Mouse (Mus musculus) hindbrain, embryonic 10.5 days (tissue): Measurements from ENCODE around the gene Clmn. TPM values are rescaled to one million over a fixed set of nuclear protein-coding genes. Genes with fewer than 3 reads are reported as not detected.
"Not testable (repeated sequence)": the region's sequence is repeated elsewhere in the genome, so short reads cannot be mapped to it uniquely, and the experiment has no call there.

ENCODE experiments used
- DNase-seq: peaks from one replicate; pipeline ENCODE4 v3.0.0-alpha.2; 2017; ENCODE audit warnings: low spot score
- H3K27ac ChIP-seq: fragments of 300-500 bp; sonication (generic); 2 replicates; pipeline ENCODE4 v1.5.1; 2016; ENCODE audit warnings: mild to moderate bottlenecking, moderate library complexity
- H3K27me3 ChIP-seq: fragments of 300-500 bp; sonication (generic); 2 replicates; pipeline ENCODE4 v1.6.1; 2016; ENCODE audit warnings: mild to moderate bottlenecking; ENCODE audit not compliant: poor library complexity, insufficient read depth, severe bottlenecking
- H3K36me3 ChIP-seq: fragments of 300-500 bp; sonication (generic); 2 replicates; pipeline ENCODE4 v1.6.1; 2016; ENCODE audit warnings: mild to moderate bottlenecking, moderate library complexity
- H3K4me1 ChIP-seq: fragments of 300-500 bp; sonication (generic); replicated peaks from 2 replicates; pipeline ENCODE4 v1.6.1; 2016; ENCODE audit warnings: mild to moderate bottlenecking
- H3K4me3 ChIP-seq: fragments of 300-500 bp; sonication (generic); 2 replicates; pipeline ENCODE4 v1.5.1; 2016; ENCODE audit warnings: mild to moderate bottlenecking, moderate library complexity
- H3K9me3 ChIP-seq: fragments of 300-500 bp; sonication (generic); 2 replicates; pipeline ENCODE4 v1.6.1; 2016; ENCODE audit warnings: mild to moderate bottlenecking, moderate library complexity
- WGBS: fragments of 180-500 bp; shearing (Covaris S2); methylation state at CpG from one replicate; pipeline ENCODE4 v1.1.7; 2016; 5-methylcytosine and 5-hydroxymethylcytosine counted together
- polyA plus RNA-seq: library from polyadenylated mRNA; unstranded; fragments of >200 nt; fragmentation: Nextera tagmentation; extraction: Ambion mirVana; gene quantifications from 2 replicates; pipeline ENCODE4 v1.2.1, GENCODE M21; 2016

Clmn gene
- polyA plus RNA-seq, 1 experiment from 2014 or later: 2.7 TPM

- Histone ChIP-seq H3K27me3 (no peaks in the 10 kb centered on the region), H3K27ac (no peak overlapping the region; the same call in 1 of the 2 replicates), H3K4me3 (no peak overlapping the region), H3K4me1 (peaks cover 48% of the 10 kb centered on the region), H3K9me3 (no peaks in the 10 kb centered on the region), H3K36me3 (no peaks in the 10 kb centered on the region)
- WGBS: 54% methylated on average over 4 of the region's 4 CpGs
- DNase-seq: no peak
These were observed 30.1 kb downstream of the Clmn start for GRCm38 (mm10) chr12:104834772-104835171.

- Histone ChIP-seq H3K36me3 (no peaks in the 10 kb centered on the region), H3K9me3 (no peaks in the 10 kb centered on the region), H3K4me1 (peaks cover 45% of the 10 kb centered on the region), H3K27me3 (no peaks in the 10 kb centered on the region), H3K4me3 (no peak overlapping the region), H3K27ac (no peak overlapping the region)
- 71% methylated on average over 17 of the region's 17 CpGs for WGBS
- no peak for DNase-seq
These were observed 34.0 kb downstream of the Clmn start for GRCm38 (mm10) chr12:104830666-104831435.

- DNase-seq: no peak
- Histone ChIP-seq H3K36me3 (no peaks in the 10 kb centered on the region), H3K27ac (peak overlapping the region; percentile 1; the same call in 1 of the 2 replicates), H3K4me3 (no peak overlapping the region), H3K4me1 (peaks cover 39% of the 10 kb centered on the region), H3K9me3 (no peaks in the 10 kb centered on the region), H3K27me3 (no peaks in the 10 kb centered on the region)
- WGBS: 64% methylated on average over 7 of the region's 7 CpGs
These were observed 34.6 kb downstream of the Clmn start for GRCm38 (mm10) chr12:104830283-104830639.

GRCm38 (mm10) chr12:104829596-104830282 is 35.1 kb downstream of the Clmn start:
- peak; percentile 41 for DNase-seq
- WGBS: 39% methylated on average over 6 of the region's 6 CpGs
- peaks cover 34% of the 10 kb centered on the region for H3K4me1 ChIP-seq

GRCm38 (mm10) chr12:104828986-104829385 is 35.9 kb downstream of the Clmn start:
- not testable (repeated sequence) for H3K27ac ChIP-seq, DNase-seq, H3K36me3 ChIP-seq, H3K4me3 ChIP-seq, H3K9me3 ChIP-seq, H3K27me3 ChIP-seq
- WGBS: 95% methylated on average over 4 of the region's 4 CpGs
- H3K4me1 ChIP-seq: peaks cover 33% of the 10 kb centered on the region

More at GRCm38 (mm10) chr12:104829596-104830282, 35.1 kb downstream of the Clmn start:
- H3K27me3 ChIP-seq: no peaks in the 10 kb centered on the region
- no peaks in the 10 kb centered on the region for H3K9me3 ChIP-seq
- no peaks in the 10 kb centered on the region for H3K36me3 ChIP-seq
- H3K4me3 ChIP-seq: no peak overlapping the region
- H3K27ac ChIP-seq: peak overlapping the region; percentile 1; the same call in 1 of the 2 replicates

GRCm38 (mm10) chr12:104827721-104828120 is 37.2 kb downstream of the Clmn start:
- DNase-seq: no peak
- WGBS: 88% methylated on average over 6 of the region's 6 CpGs
- peaks cover 41% of the 10 kb centered on the region for H3K4me1 ChIP-seq
- H3K27me3 ChIP-seq: no peaks in the 10 kb centered on the region; the same call in 1 of the 2 replicates
- H3K36me3 ChIP-seq: no peaks in the 10 kb centered on the region
- no peaks in the 10 kb centered on the region for H3K9me3 ChIP-seq
- H3K27ac ChIP-seq: no peak overlapping the region
- H3K4me3 ChIP-seq: no peak overlapping the region

GRCm38 (mm10) chr12:104824907-104825267 is 40.0 kb downstream of the Clmn start:
- Histone ChIP-seq H3K36me3 (no peaks in the 10 kb centered on the region), H3K27ac (no peak overlapping the region), H3K27me3 (no peaks in the 10 kb centered on the region; the same call in 1 of the 2 replicates), H3K4me1 (peaks cover 33% of the 10 kb centered on the region), H3K4me3 (no peak overlapping the region), H3K9me3 (no peaks in the 10 kb centered on the region)
- no peak for DNase-seq
- WGBS: 74% methylated on average over 6 of the region's 6 CpGs

GRCm38 (mm10) chr12:104824244-104824906 is 40.5 kb downstream of the Clmn start:
- DNase-seq: no peak
- WGBS: 92% methylated on average over 12 of the region's 12 CpGs

GRCm38 (mm10) chr12:104823722-104824121 is 41.2 kb downstream of the Clmn start:
- WGBS: 95% methylated on average over 7 of the region's 7 CpGs
- H3K27ac ChIP-seq: no peak overlapping the region
- DNase-seq: no peak
- H3K4me1 ChIP-seq: peaks cover 37% of the 10 kb centered on the region
- no peaks in the 10 kb centered on the region for H3K36me3 ChIP-seq
- no peaks in the 10 kb centered on the region for H3K9me3 ChIP-seq
- H3K4me3 ChIP-seq: no peak overlapping the region
- H3K27me3 ChIP-seq: peaks cover 2% of the 10 kb centered on the region; the same call in 1 of the 2 replicates

More at GRCm38 (mm10) chr12:104824244-104824906, 40.5 kb downstream of the Clmn start:
- H3K27me3 ChIP-seq: peaks cover 2% of the 10 kb centered on the region; the same call in 1 of the 2 replicates
- H3K9me3 ChIP-seq: no peaks in the 10 kb centered on the region
- no peak overlapping the region for H3K4me3 ChIP-seq
- H3K4me1 ChIP-seq: peaks cover 32% of the 10 kb centered on the region
- H3K27ac ChIP-seq: no peak overlapping the region
- H3K36me3 ChIP-seq: no peaks in the 10 kb centered on the region

- H3K36me3 ChIP-seq: no peaks in the 10 kb centered on the region
- no peak overlapping the region for H3K4me3 ChIP-seq
- WGBS: 88% methylated on average over 10 of the region's 10 CpGs
- H3K27ac ChIP-seq: no peak overlapping the region
- peaks cover 40% of the 10 kb centered on the region for H3K4me1 ChIP-seq
- DNase-seq: no peak
- H3K9me3 ChIP-seq: no peaks in the 10 kb centered on the region
- peaks cover 2% of the 10 kb centered on the region; the same call in 1 of the 2 replicates for H3K27me3 ChIP-seq
These were observed 41.9 kb downstream of the Clmn start for GRCm38 (mm10) chr12:104822838-104823599.

- Histone ChIP-seq H3K36me3 (no peaks in the 10 kb centered on the region), H3K4me1 (peaks cover 44% of the 10 kb centered on the region), H3K27ac (no peak overlapping the region), H3K9me3 (no peaks in the 10 kb centered on the region), H3K4me3 (no peak overlapping the region), H3K27me3 (peaks cover 2% of the 10 kb centered on the region; the same call in 1 of the 2 replicates)
- no peak for DNase-seq
- 62% methylated on average over 8 of the region's 8 CpGs for WGBS
These were observed 42.7 kb downstream of the Clmn start for GRCm38 (mm10) chr12:104822151-104822550.

- Histone ChIP-seq H3K27ac (no peak overlapping the region), H3K9me3 (no peaks in the 10 kb centered on the region), H3K27me3 (peaks cover 2% of the 10 kb centered on the region; the same call in 1 of the 2 replicates), H3K4me3 (no peak overlapping the region), H3K4me1 (peaks cover 47% of the 10 kb centered on the region), H3K36me3 (no peaks in the 10 kb centered on the region)
- no peak for DNase-seq
- WGBS: 86% methylated on average over 5 of the region's 5 CpGs
These were observed 44.8 kb downstream of the Clmn start for GRCm38 (mm10) chr12:104820061-104820460.
